ENCODE assay signal across 25 mouse cellular contexts in the genomic region with DNA sequence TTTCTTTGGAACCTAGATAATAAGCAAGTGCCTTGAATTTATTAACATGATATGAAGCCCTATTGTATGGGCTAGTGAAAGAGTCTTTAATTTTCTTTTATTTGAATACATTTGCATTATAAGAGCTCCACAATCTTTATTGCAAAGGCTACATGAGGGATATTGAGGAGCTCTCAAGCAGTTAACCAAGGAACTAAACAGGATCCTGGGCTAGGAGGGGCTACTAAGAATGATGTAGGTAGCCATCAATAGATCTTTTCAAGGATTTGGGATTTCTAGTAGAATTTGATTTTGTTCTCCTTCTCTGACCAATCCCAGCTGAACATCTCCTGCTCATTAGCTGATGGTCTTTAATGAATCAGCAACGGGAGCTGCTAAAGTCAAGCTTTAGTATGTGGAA. TPM values are rescaled to one million over a fixed set of nuclear protein-coding genes. Genes with fewer than 3 reads are reported as not detected.
"Had no signal": no experiment of that assay in that cellular context is flagged by ENCODE, and none has a peak within 500 bp of the region (broad histone marks: within the 10 kb centered on the region; RNA-seq: fewer than 3 reads in every experiment).

No protein-coding gene starts in this region.

- H3K36me3 ChIP-seq: lung, embryonic 15.5 days; midbrain, embryonic 13.5 days; midbrain, embryonic 15.5 days; neural tube, embryonic 13.5 days; neural tube, embryonic 15.5 days had no signal

- H3K27ac ChIP-seq: lung, embryonic 15.5 days; macrophage; midbrain, embryonic 13.5 days; midbrain, embryonic 15.5 days; neural tube, embryonic 13.5 days; neural tube, embryonic 15.5 days had no signal

- H3K4me2 ChIP-seq: lung, embryonic 15.5 days; midbrain, embryonic 11.5 days; midbrain, embryonic 13.5 days; midbrain, embryonic 15.5 days; neural tube, embryonic 13.5 days; neural tube, embryonic 15.5 days had no signal

- H3K4me3 ChIP-seq: lung, embryonic 15.5 days; megakaryocyte, embryonic 14.5 days; midbrain, embryonic 13.5 days; midbrain, embryonic 15.5 days; myocyte; neural tube, embryonic 13.5 days; neural tube, embryonic 15.5 days had no signal

- H3K9ac ChIP-seq: lung, embryonic 15.5 days; midbrain, embryonic 13.5 days; midbrain, embryonic 15.5 days; neural tube, embryonic 13.5 days; neural tube, embryonic 15.5 days had no signal

- H3K27me3 ChIP-seq: lung, embryonic 15.5 days; megakaryocyte, embryonic 14.5 days; midbrain, embryonic 13.5 days; midbrain, embryonic 15.5 days; neural tube, embryonic 13.5 days; neural tube, embryonic 15.5 days had no signal

- H3K9me3 ChIP-seq: lung, embryonic 15.5 days; megakaryocyte, embryonic 14.5 days; midbrain, embryonic 13.5 days; midbrain, embryonic 15.5 days; neural tube, embryonic 13.5 days; neural tube, embryonic 15.5 days had no signal

- DNase-seq: lung, adult 2 months; lung, postnatal 14 days; lung, postnatal 36 days; retina, postnatal 1 day; right cerebral cortex, adult 18-20 months; right cerebral cortex, postnatal 25 days; right cerebral cortex, postnatal 4 days; spleen, adult 18-20 months; thymus, adult 18-20 months; thymus, postnatal 14 days; thymus, postnatal 36 days had no signal

- H3K4me1 ChIP-seq: lung, embryonic 15.5 days; megakaryocyte, embryonic 14.5 days; midbrain, embryonic 13.5 days; midbrain, embryonic 15.5 days; neural tube, embryonic 13.5 days; neural tube, embryonic 15.5 days had no signal

- ATAC-seq: lung, postnatal 0 days; midbrain, embryonic 13.5 days; midbrain, embryonic 15.5 days had no signal

RNA-seq across cellular contexts. Expression of a gene that starts 9.8 kb away (rescaled TPM):
- total RNA-seq: megakaryocyte progenitor cell, adult 5-6 weeks had no signal
- polyA plus RNA-seq: lung, adult 2 months; lung, embryonic 15.5 days; lung, postnatal 0 days; macrophage; myocyte; small intestine, adult 2 months; stomach, embryonic 14.5 days; thymus, postnatal 0 days had no signal
